Mouse (Mus musculus) forebrain, postnatal 0 days (tissue): Measurements from ENCODE around the gene Fam216a. TPM values are rescaled to one million over a fixed set of nuclear protein-coding genes. Genes with fewer than 3 reads are reported as not detected.
A peak's percentile ranks its signal among the peaks of the same experiment; 100 is the strongest.
"Not testable (repeated sequence)": the region's sequence is repeated elsewhere in the genome, so short reads cannot be mapped to it uniquely, and the experiment has no call there.

Experiments used
- ATAC-seq: fragments of 200-750 bp; cut with Nextera tagmentation; 2 replicates; pipeline ENCODE4 v1.8.0; 2017; ENCODE audit warnings: mild to moderate bottlenecking, moderate library complexity
- DNase-seq: peaks from one replicate; pipeline ENCODE4 v3.0.0-alpha.2; 2015
- H3K27ac ChIP-seq: fragments of 300-500 bp; sonication (generic); 2 replicates; pipeline ENCODE4 v1.5.1; 2014; ENCODE audit warnings: low read depth, mild to moderate bottlenecking, antibody characterized with exemption, low read length, moderate library complexity, mixed read lengths
- H3K27me3 ChIP-seq: fragments of 300-500 bp; sonication (generic); 2 replicates; pipeline ENCODE4 v1.6.1; 2014; ENCODE audit warnings: mild to moderate bottlenecking, low read length, mixed read lengths; ENCODE audit not compliant: insufficient read depth
- H3K36me3 ChIP-seq: fragments of 300-500 bp; sonication (generic); 2 replicates; pipeline ENCODE4 v1.6.1; 2014; ENCODE audit warnings: mild to moderate bottlenecking, moderate library complexity; ENCODE audit not compliant: insufficient read depth
- H3K4me1 ChIP-seq: fragments of 300-500 bp; sonication (generic); 2 replicates; pipeline ENCODE4 v1.6.1; 2014; ENCODE audit warnings: antibody characterized with exemption; ENCODE audit not compliant: insufficient read depth
- H3K4me2 ChIP-seq: fragments of 300-500 bp; sonication (generic); 2 replicates; pipeline ENCODE4 v1.6.1; 2014; ENCODE audit warnings: low read depth, mild to moderate bottlenecking, moderate library complexity
- H3K4me3 ChIP-seq: fragments of 300-500 bp; sonication (generic); 2 replicates; pipeline ENCODE4 v1.5.1; 2014; ENCODE audit warnings: low read depth, low read length, mixed read lengths
- H3K9ac ChIP-seq: fragments of 300-500 bp; sonication (generic); 2 replicates; pipeline ENCODE4 v1.6.1; 2014; ENCODE audit warnings: mild to moderate bottlenecking
- H3K9me3 ChIP-seq: fragments of 300-500 bp; sonication (generic); 2 replicates; pipeline ENCODE4 v1.6.1; 2016; ENCODE audit warnings: low read length
- CTCF ChIP-seq: sonication (generic); IDR thresholded peaks from 2 replicates; pipeline ENCODE4 v1.5.1; 2016; ENCODE audit warnings: antibody characterized with exemption, control low read depth, low read depth
- WGBS: fragments of 180-500 bp; shearing (Covaris S2); extraction: QIAGEN DNeasy Blood & Tissue Kit; methylation state at CpG from one replicate; pipeline ENCODE4 v1.1.7; 2014; 5-methylcytosine and 5-hydroxymethylcytosine counted together
- polyA plus RNA-seq: library from polyadenylated mRNA; unstranded; fragments of >200 nt; fragmentation: Nextera tagmentation; extraction: Ambion mirVana; gene quantifications from 2 replicates; pipeline ENCODE4 v1.2.1, GENCODE M21; 2015
- total RNA-seq: library from RNA; depleted of rRNA; stranded (reverse); fragments of >200 nt; gene quantifications from 2 replicates; pipeline ENCODE4 v1.2.3, GENCODE M21; 2014

Fam216a gene
- total and polyA plus RNA-seq, 2 experiments from 2014 or later = 141 to 147 TPM

GRCm38 (mm10) chr5:122323523-122323922, 48.6 kb downstream of the Fam216a start:
- Histone ChIP-seq H3K4me1 (0 out of 2 replicates have a peak, but pooled peaks cover 3% of the 10 kb centered on the region), H3K4me3 (no peak overlapping the region), H3K27ac (no peak overlapping the region), H3K9ac (no peak overlapping the region), H3K4me2 (no peak overlapping the region), H3K27me3 (no peaks in the 10 kb centered on the region), H3K36me3 (peaks cover 24% of the 10 kb centered on the region), H3K9me3 (no peaks in the 10 kb centered on the region)
- no peak for TF ChIP-seq CTCF
- whole genome bisulfite sequencing = 52% methylated on average over 8 of the region's 8 CpGs
- DNase-seq (no peak), ATAC-seq (no peak)

GRCm38 (mm10) chr5:122320205-122320781, 51.9 kb downstream of the Fam216a start:
- ATAC-seq (no peak), DNase-seq (no peak)
- no peaks in the 10 kb centered on the region for H3K9me3 ChIP-seq
- WGBS = 87% methylated on average over 12 of the region's 12 CpGs
- H3K4me1 ChIP-seq = no peaks in the 10 kb centered on the region
- H3K27ac ChIP-seq = no peak overlapping the region
- no peak overlapping the region for H3K9ac ChIP-seq
- no peak overlapping the region for H3K4me3 ChIP-seq
- H3K4me2 ChIP-seq = no peak overlapping the region
- H3K36me3 ChIP-seq = peaks cover 24% of the 10 kb centered on the region
- no peaks in the 10 kb centered on the region for H3K27me3 ChIP-seq
- no peak for TF ChIP-seq CTCF

- H3K9me3 ChIP-seq = no peaks in the 10 kb centered on the region
- H3K36me3 ChIP-seq = peaks cover 21% of the 10 kb centered on the region
- 71% methylated on average over 14 of the region's 14 CpGs for WGBS
- H3K4me2 ChIP-seq = no peak overlapping the region
- H3K9ac ChIP-seq = no peak overlapping the region
- TF ChIP-seq CTCF = no peak
- peak overlapping the region; percentile 40; the same call in 1 of the 2 replicates for H3K27ac ChIP-seq
- ATAC-seq (0 out of 2 replicates have a peak, but pooled peaks have one; percentile 38), DNase-seq (peak; percentile 44)
- H3K4me1 ChIP-seq = no peaks in the 10 kb centered on the region
- H3K4me3 ChIP-seq = no peak overlapping the region
- H3K27me3 ChIP-seq = no peaks in the 10 kb centered on the region
Observed at GRCm38 (mm10) chr5:122319474-122320204, 52.5 kb downstream of the Fam216a start.

- not testable (repeated sequence) for H3K4me2 ChIP-seq, ATAC-seq, H3K9me3 ChIP-seq, H3K4me3 ChIP-seq, H3K4me1 ChIP-seq, H3K27me3 ChIP-seq, H3K27ac ChIP-seq, DNase-seq, H3K9ac ChIP-seq
- 63% methylated on average over 3 of the region's 3 CpGs for WGBS
- peaks cover 21% of the 10 kb centered on the region for H3K36me3 ChIP-seq
Observed at GRCm38 (mm10) chr5:122318976-122319375, 53.2 kb downstream of the Fam216a start.

GRCm38 (mm10) chr5:122318100-122318499, 54.1 kb downstream of the Fam216a start:
- Histone ChIP-seq H3K9ac (no peak overlapping the region), H3K27ac (no peak overlapping the region), H3K36me3 (peaks cover 18% of the 10 kb centered on the region), H3K4me2 (no peak overlapping the region), H3K4me1 (no peaks in the 10 kb centered on the region), H3K9me3 (no peaks in the 10 kb centered on the region), H3K27me3 (no peaks in the 10 kb centered on the region), H3K4me3 (no peak overlapping the region)
- no peak for DNase-seq
- ATAC-seq = no peak
- 77% methylated on average over 3 of the region's 3 CpGs for WGBS
- peak; percentile 48 for TF ChIP-seq CTCF

GRCm38 (mm10) chr5:122317329-122318045, 54.7 kb downstream of the Fam216a start:
- H3K4me3 ChIP-seq = no peak overlapping the region
- no peak overlapping the region for H3K4me2 ChIP-seq
- peaks cover 20% of the 10 kb centered on the region for H3K36me3 ChIP-seq
- H3K27me3 ChIP-seq = no peaks in the 10 kb centered on the region
- H3K9me3 ChIP-seq = no peaks in the 10 kb centered on the region
- no peak overlapping the region for H3K27ac ChIP-seq
- no peaks in the 10 kb centered on the region for H3K4me1 ChIP-seq
- DNase-seq = no peak
- WGBS = 81% methylated on average over 11 of the region's 11 CpGs
- H3K9ac ChIP-seq = no peak overlapping the region
- no peak for ATAC-seq
- no peak for TF ChIP-seq CTCF
